Mouse (Mus musculus): ENCODE results near the gene Cartpt. TPM values are rescaled to one million over a fixed set of nuclear protein-coding genes. Genes with fewer than 3 reads are reported as not detected.

The Cartpt gene
- polyA plus RNA-seq (2015; fragmentation: Nextera tagmentation; extraction: Ambion mirVana) = 0.68 and 2.4 TPM in 2 replicates

DNA sequence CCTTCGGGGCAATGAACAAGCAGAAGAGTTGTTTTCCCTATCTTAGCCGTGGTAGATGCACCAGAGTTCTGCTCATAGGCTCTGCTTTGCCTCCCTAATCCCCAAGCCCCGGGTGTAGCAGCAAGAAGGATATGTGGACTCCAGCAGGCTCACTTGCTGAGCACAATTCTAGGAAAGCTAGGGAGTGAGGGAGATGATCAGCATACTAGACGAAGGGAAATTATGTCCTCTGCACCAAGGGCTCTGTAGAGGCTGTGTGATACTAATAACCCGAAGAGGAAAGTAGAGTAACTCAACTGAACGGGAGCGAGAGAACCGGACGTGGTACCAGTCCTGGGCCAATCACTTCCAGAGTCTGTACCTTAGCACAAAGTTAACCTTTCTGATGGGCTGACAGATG, at the start of gene Cartpt:
TSS of gene Cartpt (minus strand) at position 127 of the 400 bp plus-strand sequence.
- H3K4me2 ChIP-seq (ENCODE audit: low read length) = peak within 1 kb of the TSS; percentile 62
- peaks cover 14% of the 10 kb centered on the region for H3K4me1 ChIP-seq (replicated peaks; ENCODE audit: control insufficient read depth, insufficient read depth, low read length)
- peak within 1 kb of the TSS; percentile 45 for H3K4me3 ChIP-seq (replicated peaks; ENCODE audit: low read length)
- H3K27ac ChIP-seq (ENCODE audit: low read length) = no peak within 1 kb of the TSS
- H3K9me3 ChIP-seq (ENCODE audit: control insufficient read depth, low read length) = no peaks in the 10 kb centered on the region
- 37% methylated on average over 9 of the region's 9 CpGs for WGBS
- peaks cover 24% of the 10 kb centered on the region for H3K27me3 ChIP-seq (replicated peaks; ENCODE audit: control insufficient read depth, insufficient read depth, low read length)
- no peaks in the 10 kb centered on the region for H3K36me3 ChIP-seq (ENCODE audit: control insufficient read depth, insufficient read depth)
- peak within 1 kb of the TSS; percentile 18; the same call in 1 of the 2 replicates for H3K9ac ChIP-seq (replicated peaks; ENCODE audit: low read depth, low read length)
- ATAC-seq = no peak

DNA sequence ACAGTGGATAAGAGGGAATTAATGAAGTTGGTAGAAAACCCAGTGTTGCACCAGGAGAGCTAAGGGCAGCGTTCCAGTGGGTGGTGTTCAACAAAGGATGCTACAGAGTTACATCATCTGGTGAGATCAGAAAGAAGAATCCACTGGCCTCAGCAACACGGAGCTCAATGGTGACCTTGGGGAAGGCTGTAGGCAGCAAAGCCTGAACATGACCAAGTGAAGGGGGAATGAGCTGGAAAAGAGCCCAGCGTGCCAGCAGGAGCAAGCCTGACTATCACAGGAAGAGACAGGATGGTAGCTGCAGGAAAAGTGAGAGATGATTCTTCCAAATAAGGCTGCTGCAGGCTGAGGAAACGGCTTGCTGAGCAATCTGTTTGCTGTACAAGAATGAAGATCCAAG, 46.5 kb upstream of the Cartpt start:
- ATAC-seq = no peak
- 79% methylated on average over 4 of the region's 4 CpGs for WGBS
- Histone ChIP-seq H3K9me3 (ENCODE audit: control insufficient read depth, low read length) (no peaks in the 10 kb centered on the region), H3K4me2 (ENCODE audit: low read length) (no peak overlapping the region), H3K9ac (replicated peaks; ENCODE audit: low read depth, low read length) (no peak overlapping the region), H3K4me1 (replicated peaks; ENCODE audit: control insufficient read depth, insufficient read depth, low read length) (no peaks in the 10 kb centered on the region), H3K4me3 (replicated peaks; ENCODE audit: low read length) (no peak overlapping the region), H3K36me3 (ENCODE audit: control insufficient read depth, insufficient read depth) (0 out of 2 replicates have a peak, but pooled peaks cover 3% of the 10 kb centered on the region), H3K27me3 (replicated peaks; ENCODE audit: control insufficient read depth, insufficient read depth, low read length) (no peaks in the 10 kb centered on the region), H3K27ac (ENCODE audit: low read length) (no peak overlapping the region)

- H3K4me1 ChIP-seq (replicated peaks; ENCODE audit: control insufficient read depth, insufficient read depth, low read length) = peaks cover 5% of the 10 kb centered on the region
- H3K4me3 ChIP-seq (replicated peaks; ENCODE audit: low read length) = no peak overlapping the region
- no peaks in the 10 kb centered on the region for H3K9me3 ChIP-seq (ENCODE audit: control insufficient read depth, low read length)
- no peaks in the 10 kb centered on the region for H3K36me3 ChIP-seq (ENCODE audit: control insufficient read depth, insufficient read depth)
- ATAC-seq = no peak
- no peak overlapping the region for H3K27ac ChIP-seq (ENCODE audit: low read length)
- no peak overlapping the region for H3K4me2 ChIP-seq (ENCODE audit: low read length)
- no peaks in the 10 kb centered on the region for H3K27me3 ChIP-seq (replicated peaks; ENCODE audit: control insufficient read depth, insufficient read depth, low read length)
- no peak overlapping the region for H3K9ac ChIP-seq (replicated peaks; ENCODE audit: low read depth, low read length)
- WGBS = 96% methylated on average over 2 of the region's 2 CpGs
Measured at GRCm38 (mm10) chr13:99943525-99943924, 42.6 kb upstream of the Cartpt start.

- Histone ChIP-seq H3K36me3 (ENCODE audit: control insufficient read depth, insufficient read depth) (no peaks in the 10 kb centered on the region), H3K4me2 (ENCODE audit: low read length) (no peak overlapping the region), H3K9me3 (ENCODE audit: control insufficient read depth, low read length) (no peaks in the 10 kb centered on the region), H3K4me3 (replicated peaks; ENCODE audit: low read length) (no peak overlapping the region), H3K4me1 (replicated peaks; ENCODE audit: control insufficient read depth, insufficient read depth, low read length) (peaks cover 9% of the 10 kb centered on the region), H3K9ac (replicated peaks; ENCODE audit: low read depth, low read length) (no peak overlapping the region), H3K27ac (ENCODE audit: low read length) (no peak overlapping the region), H3K27me3 (replicated peaks; ENCODE audit: control insufficient read depth, insufficient read depth, low read length) (no peaks in the 10 kb centered on the region)
- ATAC-seq = peak; percentile 80
- WGBS = 9% methylated on average over 2 of the region's 2 CpGs
Measured at GRCm38 (mm10) chr13:99940601-99941000, 39.7 kb upstream of the Cartpt start.

DNA sequence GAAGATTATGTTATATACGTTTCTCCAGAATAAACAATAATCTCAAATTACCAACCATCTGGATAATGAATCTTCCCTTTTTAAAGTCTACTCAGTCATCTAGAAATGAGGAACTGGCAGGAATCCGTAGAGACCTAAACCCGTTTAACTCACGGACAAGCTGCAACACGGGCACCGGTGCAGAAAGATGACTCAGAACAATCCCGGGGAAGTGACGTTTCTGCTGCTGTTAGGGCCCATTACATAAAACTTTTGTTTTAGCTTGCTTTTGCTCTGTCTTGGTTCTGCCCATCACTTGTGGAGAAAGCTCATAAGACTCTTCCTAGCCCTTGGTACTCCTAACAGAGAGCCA, 38.4 kb upstream of the Cartpt start:
- peaks cover 9% of the 10 kb centered on the region for H3K4me1 ChIP-seq (replicated peaks; ENCODE audit: control insufficient read depth, insufficient read depth, low read length)
- ATAC-seq = no peak
- no peak overlapping the region for H3K9ac ChIP-seq (replicated peaks; ENCODE audit: low read depth, low read length)
- H3K9me3 ChIP-seq (ENCODE audit: control insufficient read depth, low read length) = no peaks in the 10 kb centered on the region
- no peak overlapping the region for H3K4me2 ChIP-seq (ENCODE audit: low read length)
- H3K27ac ChIP-seq (ENCODE audit: low read length) = no peak overlapping the region
- 48% methylated on average over 8 of the region's 8 CpGs for WGBS
- no peak overlapping the region for H3K4me3 ChIP-seq (replicated peaks; ENCODE audit: low read length)
- H3K27me3 ChIP-seq (replicated peaks; ENCODE audit: control insufficient read depth, insufficient read depth, low read length) = no peaks in the 10 kb centered on the region
- H3K36me3 ChIP-seq (ENCODE audit: control insufficient read depth, insufficient read depth) = no peaks in the 10 kb centered on the region

DNA sequence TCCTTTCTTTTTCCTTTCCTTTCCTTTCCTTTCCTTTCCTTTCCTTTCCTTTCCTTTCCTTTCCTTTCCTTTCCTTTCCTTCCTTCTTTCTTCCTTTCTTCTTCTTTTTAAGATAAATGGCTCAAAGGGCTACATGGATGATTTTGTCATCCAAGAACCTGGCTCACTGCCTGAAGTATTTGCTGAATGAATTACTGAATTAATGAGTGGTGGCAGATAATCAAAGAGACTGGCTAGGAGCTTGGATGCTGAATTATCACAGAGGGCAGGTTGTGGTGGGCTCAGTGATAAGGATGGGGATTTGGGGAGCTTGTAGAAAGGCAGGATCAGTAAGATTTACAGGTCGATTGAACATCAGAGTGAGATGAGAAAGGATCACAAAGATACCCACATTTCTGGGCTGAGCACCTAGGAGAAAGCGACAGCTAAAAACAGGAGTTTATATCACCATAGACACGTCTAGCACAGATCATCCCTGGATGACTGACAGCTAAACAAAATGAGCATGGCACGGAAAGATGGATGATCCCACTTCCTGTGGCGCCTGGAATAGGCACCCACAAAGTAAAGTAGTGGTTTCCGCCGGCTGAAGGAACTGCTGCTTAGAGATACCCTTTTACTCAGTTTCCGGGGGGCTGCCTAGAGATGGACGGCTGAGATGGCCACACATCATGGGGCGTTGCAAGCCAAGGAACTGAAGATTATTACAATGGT, 37.9 kb upstream of the Cartpt start:
- WGBS = 73% methylated on average over 10 of the region's 10 CpGs
- peaks cover 9% of the 10 kb centered on the region for H3K4me1 ChIP-seq (replicated peaks; ENCODE audit: control insufficient read depth, insufficient read depth, low read length)
- ATAC-seq = no peak
- no peaks in the 10 kb centered on the region for H3K36me3 ChIP-seq (ENCODE audit: control insufficient read depth, insufficient read depth)
- no peaks in the 10 kb centered on the region for H3K9me3 ChIP-seq (ENCODE audit: control insufficient read depth, low read length)
- H3K4me3 ChIP-seq (replicated peaks; ENCODE audit: low read length) = no peak overlapping the region
- no peaks in the 10 kb centered on the region for H3K27me3 ChIP-seq (replicated peaks; ENCODE audit: control insufficient read depth, insufficient read depth, low read length)
- H3K9ac ChIP-seq (replicated peaks; ENCODE audit: low read depth, low read length) = no peak overlapping the region
- H3K4me2 ChIP-seq (ENCODE audit: low read length) = no peak overlapping the region
- no peak overlapping the region for H3K27ac ChIP-seq (ENCODE audit: low read length)

DNA sequence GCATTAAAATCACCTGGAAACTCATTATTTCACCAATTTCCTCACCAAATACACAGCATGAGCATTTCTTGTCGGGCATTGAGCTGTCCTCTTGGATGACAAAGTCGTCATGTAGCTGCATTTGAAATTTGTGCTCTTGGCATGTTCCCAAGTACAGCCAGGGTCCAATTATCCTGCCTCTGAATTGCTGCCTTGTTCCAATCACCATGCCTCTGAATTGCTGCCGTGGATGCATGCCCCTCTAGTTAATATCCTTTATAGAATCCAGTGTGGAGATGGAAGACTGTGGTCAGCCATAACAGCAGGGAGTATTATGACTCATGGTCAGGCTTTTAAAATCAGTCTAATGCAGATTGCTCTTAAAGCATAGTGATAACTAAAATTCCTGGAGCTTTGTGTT, 36.9 kb upstream of the Cartpt start:
- Histone ChIP-seq H3K9me3 (ENCODE audit: control insufficient read depth, low read length) (no peaks in the 10 kb centered on the region), H3K27me3 (replicated peaks; ENCODE audit: control insufficient read depth, insufficient read depth, low read length) (no peaks in the 10 kb centered on the region), H3K4me3 (replicated peaks; ENCODE audit: low read length) (no peak overlapping the region), H3K27ac (ENCODE audit: low read length) (0 out of 2 replicates have a peak overlapping the region, but pooled peaks have one; percentile 18), H3K36me3 (ENCODE audit: control insufficient read depth, insufficient read depth) (no peaks in the 10 kb centered on the region), H3K4me2 (ENCODE audit: low read length) (no peak overlapping the region), H3K9ac (replicated peaks; ENCODE audit: low read depth, low read length) (no peak overlapping the region), H3K4me1 (replicated peaks; ENCODE audit: control insufficient read depth, insufficient read depth, low read length) (peaks cover 9% of the 10 kb centered on the region)
- ATAC-seq = peak; percentile 59; the same call in 1 of the 2 replicates
- WGBS = 6% methylated on average over 3 of the region's 3 CpGs

DNA sequence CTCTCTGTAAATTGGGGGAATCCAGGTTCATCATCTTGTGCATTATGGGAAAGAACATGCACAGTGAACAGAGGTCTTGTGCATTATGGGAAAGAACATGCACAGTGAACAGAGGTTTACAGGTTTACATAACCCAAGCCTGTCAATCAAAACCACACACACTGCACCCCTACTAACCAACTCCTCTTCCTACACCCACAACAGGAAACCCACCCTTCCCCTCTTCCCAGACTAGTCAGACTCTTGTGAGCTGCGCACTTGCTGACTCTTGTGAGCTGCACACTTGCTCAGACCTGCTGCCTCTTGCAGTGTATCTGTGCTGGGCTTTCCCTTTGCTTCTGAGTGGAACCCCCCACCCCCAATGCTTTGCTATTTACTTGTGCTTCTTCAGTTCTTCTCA, 31.5 kb upstream of the Cartpt start:
- H3K4me2 ChIP-seq (ENCODE audit: low read length) = no peak overlapping the region
- H3K27me3 ChIP-seq (replicated peaks; ENCODE audit: control insufficient read depth, insufficient read depth, low read length) = no peaks in the 10 kb centered on the region
- H3K4me3 ChIP-seq (replicated peaks; ENCODE audit: low read length) = no peak overlapping the region
- no peaks in the 10 kb centered on the region for H3K36me3 ChIP-seq (ENCODE audit: control insufficient read depth, insufficient read depth)
- H3K9me3 ChIP-seq (ENCODE audit: control insufficient read depth, low read length) = no peaks in the 10 kb centered on the region
- peaks cover under 1% of the 10 kb centered on the region for H3K4me1 ChIP-seq (replicated peaks; ENCODE audit: control insufficient read depth, insufficient read depth, low read length)
- H3K27ac ChIP-seq (ENCODE audit: low read length) = no peak overlapping the region
- no peak overlapping the region for H3K9ac ChIP-seq (replicated peaks; ENCODE audit: low read depth, low read length)
- ATAC-seq = no peak
- WGBS = 80% methylated on average over 1 of the region's 1 CpGs

GRCm38 (mm10) chr13:99931502-99931901, 30.6 kb upstream of the Cartpt start:
- H3K27ac ChIP-seq (ENCODE audit: low read length) = no peak overlapping the region
- H3K36me3 ChIP-seq (ENCODE audit: control insufficient read depth, insufficient read depth) = no peaks in the 10 kb centered on the region
- no peaks in the 10 kb centered on the region for H3K27me3 ChIP-seq (replicated peaks; ENCODE audit: control insufficient read depth, insufficient read depth, low read length)
- no peak overlapping the region for H3K9ac ChIP-seq (replicated peaks; ENCODE audit: low read depth, low read length)
- H3K4me1 ChIP-seq (replicated peaks; ENCODE audit: control insufficient read depth, insufficient read depth, low read length) = no peaks in the 10 kb centered on the region
- no peak overlapping the region for H3K4me2 ChIP-seq (ENCODE audit: low read length)
- ATAC-seq = no peak
- 84% methylated on average over 6 of the region's 6 CpGs for WGBS
- H3K9me3 ChIP-seq (ENCODE audit: control insufficient read depth, low read length) = no peaks in the 10 kb centered on the region
- no peak overlapping the region for H3K4me3 ChIP-seq (replicated peaks; ENCODE audit: low read length)

- no peaks in the 10 kb centered on the region for H3K9me3 ChIP-seq (ENCODE audit: control insufficient read depth, low read length)
- no peak overlapping the region for H3K9ac ChIP-seq (replicated peaks; ENCODE audit: low read depth, low read length)
- no peak for ATAC-seq
- no peak overlapping the region for H3K4me3 ChIP-seq (replicated peaks; ENCODE audit: low read length)
- no peaks in the 10 kb centered on the region for H3K27me3 ChIP-seq (replicated peaks; ENCODE audit: control insufficient read depth, insufficient read depth, low read length)
- WGBS = 30% methylated on average over 5 of the region's 5 CpGs
- H3K36me3 ChIP-seq (ENCODE audit: control insufficient read depth, insufficient read depth) = no peaks in the 10 kb centered on the region
- H3K27ac ChIP-seq (ENCODE audit: low read length) = no peak overlapping the region
- H3K4me2 ChIP-seq (ENCODE audit: low read length) = no peak overlapping the region
- no peaks in the 10 kb centered on the region for H3K4me1 ChIP-seq (replicated peaks; ENCODE audit: control insufficient read depth, insufficient read depth, low read length)
Measured at GRCm38 (mm10) chr13:99926249-99926648, 25.4 kb upstream of the Cartpt start.
